Mouse (Mus musculus) heart, embryonic 13.5 days (tissue): Measurements from ENCODE around the gene Mark1. TPM values are rescaled to one million over a fixed set of nuclear protein-coding genes. Genes with fewer than 3 reads are reported as not detected.

Experiments
- ATAC-seq: fragments of 200-750 bp; cut with Nextera tagmentation; 2 replicates; pipeline ENCODE4 v1.8.0; 2017; ENCODE audit warnings: moderate TSS enrichment; ENCODE audit not compliant: insufficient number of reproducible peaks, low FRiP score, low TSS enrichment; ENCODE audit errors: extremely low read depth
- H3K27ac ChIP-seq: fragments of 300-500 bp; sonication (generic); replicated peaks from 2 replicates; pipeline ENCODE4 v1.5.1; 2015; ENCODE audit warnings: moderate library complexity, mild to moderate bottlenecking, inconsistent platforms
- H3K27me3 ChIP-seq: fragments of 300-500 bp; sonication (generic); replicated peaks from 2 replicates; pipeline ENCODE4 v1.6.1; 2015; ENCODE audit warnings: mild to moderate bottlenecking, inconsistent platforms
- H3K36me3 ChIP-seq: fragments of 300-500 bp; sonication (generic); 2 replicates; pipeline ENCODE4 v1.6.1; 2015; ENCODE audit warnings: mild to moderate bottlenecking, inconsistent platforms
- H3K4me1 ChIP-seq: fragments of 300-500 bp; sonication (generic); 2 replicates; pipeline ENCODE4 v1.6.1; 2015; ENCODE audit warnings: inconsistent platforms
- H3K4me2 ChIP-seq: fragments of 300-500 bp; sonication (generic); 2 replicates; pipeline ENCODE4 v1.6.1; 2015; ENCODE audit warnings: inconsistent platforms, mild to moderate bottlenecking, moderate library complexity
- H3K4me3 ChIP-seq: fragments of 300-500 bp; sonication (generic); 2 replicates; pipeline ENCODE4 v1.5.1; 2015; ENCODE audit warnings: moderate library complexity, mild to moderate bottlenecking, inconsistent platforms
- H3K9ac ChIP-seq: fragments of 300-500 bp; sonication (generic); 2 replicates; pipeline ENCODE4 v1.6.1; 2015; ENCODE audit warnings: inconsistent platforms, mild to moderate bottlenecking, moderate library complexity
- H3K9me3 ChIP-seq: fragments of 300-500 bp; sonication (generic); 2 replicates; pipeline ENCODE4 v1.6.1; 2016; ENCODE audit warnings: inconsistent platforms
- WGBS: fragments of 180-500 bp; shearing (Covaris S2); methylation state at CpG from one replicate; pipeline ENCODE4 v1.1.7; 2015; ENCODE audit warnings: mixed read lengths; 5-methylcytosine and 5-hydroxymethylcytosine counted together
- polyA plus RNA-seq: library from polyadenylated mRNA; unstranded; fragments of >200 nt; fragmentation: Nextera tagmentation; extraction: Ambion mirVana; gene quantifications from 2 replicates; pipeline ENCODE4 v1.2.1, GENCODE M21; 2015

Gene Mark1
- polyA plus RNA-seq, 1 experiment from 2014 or later, result 1.5 TPM

- Histone ChIP-seq H3K4me3 (no peak overlapping the region), H3K4me2 (no peak overlapping the region), H3K9me3 (peaks cover 4% of the 10 kb centered on the region; the same call in 1 of the 2 replicates), H3K27ac (no peak overlapping the region), H3K4me1 (peaks cover 38% of the 10 kb centered on the region), H3K27me3 (no peaks in the 10 kb centered on the region), H3K36me3 (peaks cover 2% of the 10 kb centered on the region; the same call in 1 of the 2 replicates), H3K9ac (no peak overlapping the region)
- no peak for ATAC-seq
- WGBS, result 72% methylated on average over 5 of the region's 5 CpGs
These were observed 37.5 kb downstream of the Mark1 start for GRCm38 (mm10) chr1:184961853-184962252.

GRCm38 (mm10) chr1:184958818-184959217 is 40.6 kb downstream of the Mark1 start:
- ATAC-seq, result no peak
- 0 out of 2 replicates have a peak overlapping the region, but pooled peaks have one; percentile 10 for H3K27ac ChIP-seq

GRCm38 (mm10) chr1:184958388-184958787 is 41.0 kb downstream of the Mark1 start:
- peaks cover 4% of the 10 kb centered on the region; the same call in 1 of the 2 replicates for H3K9me3 ChIP-seq
- WGBS, result 47% methylated on average over 6 of the region's 6 CpGs
- H3K27me3 ChIP-seq, result no peaks in the 10 kb centered on the region
- no peak overlapping the region for H3K4me3 ChIP-seq
- peak overlapping the region; percentile 37 for H3K9ac ChIP-seq
- H3K4me2 ChIP-seq, result peak overlapping the region; percentile 52
- H3K4me1 ChIP-seq, result peaks cover 22% of the 10 kb centered on the region
- H3K36me3 ChIP-seq, result peaks cover 2% of the 10 kb centered on the region; the same call in 1 of the 2 replicates
- H3K27ac ChIP-seq, result 0 out of 2 replicates have a peak overlapping the region, but pooled peaks have one; percentile 10
- ATAC-seq, result no peak

More at GRCm38 (mm10) chr1:184958818-184959217, 40.6 kb downstream of the Mark1 start:
- Histone ChIP-seq H3K9ac (peak overlapping the region; percentile 37), H3K36me3 (peaks cover 2% of the 10 kb centered on the region; the same call in 1 of the 2 replicates), H3K4me2 (peak overlapping the region; percentile 52), H3K4me3 (0 out of 2 replicates have a peak overlapping the region, but pooled peaks have one; percentile 16), H3K9me3 (peaks cover 4% of the 10 kb centered on the region; the same call in 1 of the 2 replicates), H3K4me1 (peaks cover 26% of the 10 kb centered on the region), H3K27me3 (no peaks in the 10 kb centered on the region)
- WGBS, result 64% methylated on average over 9 of the region's 9 CpGs

GRCm38 (mm10) chr1:184951758-184952157 is 47.6 kb downstream of the Mark1 start:
- H3K9ac ChIP-seq, result no peak overlapping the region
- no peak overlapping the region for H3K4me2 ChIP-seq
- H3K27ac ChIP-seq, result no peak overlapping the region
- 60% methylated on average over 5 of the region's 5 CpGs for WGBS
- H3K9me3 ChIP-seq, result no peaks in the 10 kb centered on the region
- no peaks in the 10 kb centered on the region for H3K4me1 ChIP-seq
- H3K36me3 ChIP-seq, result 0 out of 2 replicates have a peak, but pooled peaks cover 2% of the 10 kb centered on the region
- no peak for ATAC-seq
- no peak overlapping the region for H3K4me3 ChIP-seq
- no peaks in the 10 kb centered on the region for H3K27me3 ChIP-seq

- Histone ChIP-seq H3K27ac (no peak overlapping the region), H3K4me3 (no peak overlapping the region), H3K4me2 (no peak overlapping the region), H3K9ac (no peak overlapping the region), H3K9me3 (no peaks in the 10 kb centered on the region), H3K4me1 (no peaks in the 10 kb centered on the region), H3K36me3 (0 out of 2 replicates have a peak, but pooled peaks cover 2% of the 10 kb centered on the region), H3K27me3 (no peaks in the 10 kb centered on the region)
- WGBS, result 91% methylated on average over 11 of the region's 11 CpGs
- ATAC-seq, result no peak
These were observed 48.3 kb downstream of the Mark1 start for GRCm38 (mm10) chr1:184951057-184951456.

GRCm38 (mm10) chr1:184938106-184938505 is 61.3 kb downstream of the Mark1 start:
- no peak overlapping the region for H3K4me2 ChIP-seq
- no peak for ATAC-seq
- WGBS, result 76% methylated on average over 4 of the region's 4 CpGs

GRCm38 (mm10) chr1:184935980-184936379 is 63.4 kb downstream of the Mark1 start:
- H3K27ac ChIP-seq, result no peak overlapping the region
- no peak overlapping the region for H3K9ac ChIP-seq
- 28% methylated on average over 5 of the region's 5 CpGs for whole genome bisulfite sequencing
- H3K36me3 ChIP-seq, result peaks cover 3% of the 10 kb centered on the region; the same call in 1 of the 2 replicates
- no peak overlapping the region for H3K4me3 ChIP-seq
- no peak overlapping the region for H3K4me2 ChIP-seq
- H3K27me3 ChIP-seq, result no peaks in the 10 kb centered on the region
- no peak for ATAC-seq
- H3K4me1 ChIP-seq, result peaks cover 13% of the 10 kb centered on the region
- no peaks in the 10 kb centered on the region for H3K9me3 ChIP-seq

More at GRCm38 (mm10) chr1:184938106-184938505, 61.3 kb downstream of the Mark1 start:
- no peaks in the 10 kb centered on the region for H3K9me3 ChIP-seq
- no peak overlapping the region for H3K9ac ChIP-seq
- peaks cover 13% of the 10 kb centered on the region for H3K4me1 ChIP-seq
- no peaks in the 10 kb centered on the region for H3K27me3 ChIP-seq
- H3K4me3 ChIP-seq, result no peak overlapping the region
- H3K36me3 ChIP-seq, result peaks cover 3% of the 10 kb centered on the region; the same call in 1 of the 2 replicates
- no peak overlapping the region for H3K27ac ChIP-seq

- WGBS, result 64% methylated on average over 6 of the region's 6 CpGs
- Histone ChIP-seq H3K4me1 (peaks cover 13% of the 10 kb centered on the region), H3K27me3 (no peaks in the 10 kb centered on the region), H3K9me3 (no peaks in the 10 kb centered on the region), H3K36me3 (peaks cover 3% of the 10 kb centered on the region; the same call in 1 of the 2 replicates), H3K9ac (no peak overlapping the region), H3K4me3 (no peak overlapping the region), H3K27ac (no peak overlapping the region), H3K4me2 (no peak overlapping the region)
- no peak for ATAC-seq
These were observed 63.9 kb downstream of the Mark1 start for GRCm38 (mm10) chr1:184935490-184935889.

- no peak overlapping the region for H3K27ac ChIP-seq
- no peak for ATAC-seq
- no peak overlapping the region for H3K9ac ChIP-seq
- peaks cover 17% of the 10 kb centered on the region for H3K4me1 ChIP-seq
- H3K9me3 ChIP-seq, result no peaks in the 10 kb centered on the region
- WGBS, result 85% methylated on average over 6 of the region's 6 CpGs
- no peaks in the 10 kb centered on the region for H3K27me3 ChIP-seq
- H3K4me2 ChIP-seq, result no peak overlapping the region
- H3K36me3 ChIP-seq, result peaks cover 8% of the 10 kb centered on the region
- H3K4me3 ChIP-seq, result no peak overlapping the region
These were observed 68.3 kb downstream of the Mark1 start for GRCm38 (mm10) chr1:184931097-184931496.

GRCm38 (mm10) chr1:184928382-184928781 is 71.0 kb downstream of the Mark1 start:
- Histone ChIP-seq H3K27ac (no peak overlapping the region), H3K4me3 (no peak overlapping the region), H3K9me3 (no peaks in the 10 kb centered on the region), H3K4me2 (no peak overlapping the region), H3K4me1 (0 out of 2 replicates have a peak, but pooled peaks cover 6% of the 10 kb centered on the region), H3K27me3 (no peaks in the 10 kb centered on the region), H3K36me3 (peaks cover 8% of the 10 kb centered on the region), H3K9ac (no peak overlapping the region)
- no CpG with 5 or more reads among the region's 1 CpGs for WGBS
- no peak for ATAC-seq

GRCm38 (mm10) chr1:184927911-184928310 is 71.5 kb downstream of the Mark1 start:
- Histone ChIP-seq H3K4me2 (no peak overlapping the region), H3K27me3 (no peaks in the 10 kb centered on the region), H3K27ac (no peak overlapping the region), H3K4me3 (no peak overlapping the region), H3K9ac (no peak overlapping the region), H3K9me3 (no peaks in the 10 kb centered on the region), H3K4me1 (0 out of 2 replicates have a peak, but pooled peaks cover 6% of the 10 kb centered on the region), H3K36me3 (peaks cover 10% of the 10 kb centered on the region)
- no peak for ATAC-seq
- 74% methylated on average over 1 of the region's 1 CpGs for WGBS

GRCm38 (mm10) chr1:184922824-184923223 is 76.5 kb downstream of the Mark1 start:
- H3K27me3 ChIP-seq, result no peaks in the 10 kb centered on the region
- no peak overlapping the region for H3K4me3 ChIP-seq
- no peak overlapping the region for H3K9ac ChIP-seq
- 82% methylated on average over 13 of the region's 13 CpGs for WGBS
- no peak overlapping the region for H3K4me2 ChIP-seq
- H3K9me3 ChIP-seq, result no peaks in the 10 kb centered on the region
- ATAC-seq, result no peak
- peaks cover 36% of the 10 kb centered on the region for H3K36me3 ChIP-seq
- H3K4me1 ChIP-seq, result 0 out of 2 replicates have a peak, but pooled peaks cover 2% of the 10 kb centered on the region
- no peak overlapping the region for H3K27ac ChIP-seq
